Mouse (Mus musculus): Measurements from ENCODE around the gene Aldh16a1. TPM values are rescaled to one million over a fixed set of nuclear protein-coding genes. Genes with fewer than 3 reads are reported as not detected.

Aldh16a1 gene
- polyA plus RNA-seq, 1 experiment from 2014 or later, result 106 TPM

GRCm38 (mm10) chr7:45193406-45193805, 39.0 kb upstream of the Aldh16a1 start:
- Histone ChIP-seq H3K36me3 (ENCODE audit: control insufficient read depth, insufficient read depth, low read length) (no peaks in the 10 kb centered on the region), H3K4me3 (ENCODE audit: low read length) (no peak overlapping the region), H3K27me3 (replicated peaks; ENCODE audit: control insufficient read depth, insufficient read depth, low read length) (no peaks in the 10 kb centered on the region), H3K4me2 (ENCODE audit: low read depth, low read length) (no peak overlapping the region), H3K4me1 (ENCODE audit: control insufficient read depth, insufficient read depth, low read length) (no peaks in the 10 kb centered on the region), H3K9me3 (ENCODE audit: control insufficient read depth, low read length) (no peaks in the 10 kb centered on the region), H3K27ac (ENCODE audit: low read length) (no peak overlapping the region), H3K9ac (ENCODE audit: low read depth, low read length) (0 out of 2 replicates have a peak overlapping the region, but pooled peaks have one; percentile 32)
- 64% methylated on average over 5 of the region's 5 CpGs for WGBS
- ATAC-seq, result no peak

DNA sequence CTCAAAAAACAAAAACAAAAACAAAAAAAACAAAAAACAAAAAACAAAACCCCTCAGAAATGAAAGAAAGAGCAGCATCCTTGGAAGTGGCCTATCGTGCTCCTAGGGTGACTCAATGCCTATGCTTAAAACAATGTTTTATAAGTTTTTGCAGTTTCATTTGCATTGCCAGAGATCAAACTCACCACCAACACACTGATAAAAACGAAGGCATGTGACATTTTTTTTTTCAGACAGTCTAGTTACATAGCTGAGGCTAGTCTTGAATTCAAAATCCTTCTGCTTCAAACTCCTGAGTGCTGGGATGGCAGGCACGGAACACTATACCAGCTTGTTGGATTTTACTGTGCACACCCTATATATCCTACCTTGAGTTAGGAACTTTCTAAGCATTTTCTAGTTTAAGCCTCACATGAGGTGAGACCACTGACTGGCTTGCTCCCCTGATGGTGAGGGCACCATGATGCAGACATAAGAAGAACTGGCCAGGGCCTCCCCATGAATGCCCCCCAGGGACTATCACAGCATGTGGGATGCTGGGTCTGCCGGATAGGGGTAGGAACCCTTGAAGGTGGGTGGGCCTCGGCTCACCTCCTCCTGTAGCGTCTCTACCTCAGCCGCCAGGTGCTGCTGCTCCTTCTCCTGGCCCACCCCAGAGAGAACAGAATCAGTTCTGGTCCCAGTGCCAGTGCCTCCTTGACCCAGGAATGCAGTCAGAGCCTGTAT, 38.4 kb upstream of the Aldh16a1 start:
- no peak for ATAC-seq
- H3K9ac ChIP-seq (ENCODE audit: low read depth, low read length), result no peak overlapping the region
- H3K36me3 ChIP-seq (ENCODE audit: control insufficient read depth, insufficient read depth, low read length), result no peaks in the 10 kb centered on the region
- H3K9me3 ChIP-seq (ENCODE audit: control insufficient read depth, low read length), result no peaks in the 10 kb centered on the region
- H3K4me2 ChIP-seq (ENCODE audit: low read depth, low read length), result no peak overlapping the region
- H3K27ac ChIP-seq (ENCODE audit: low read length), result no peak overlapping the region
- WGBS, result 86% methylated on average over 7 of the region's 7 CpGs
- no peak overlapping the region for H3K4me3 ChIP-seq (ENCODE audit: low read length)
- H3K27me3 ChIP-seq (replicated peaks; ENCODE audit: control insufficient read depth, insufficient read depth, low read length), result no peaks in the 10 kb centered on the region
- no peaks in the 10 kb centered on the region for H3K4me1 ChIP-seq (ENCODE audit: control insufficient read depth, insufficient read depth, low read length)

GRCm38 (mm10) chr7:45191803-45192363, 37.5 kb upstream of the Aldh16a1 start:
- Histone ChIP-seq H3K27ac (ENCODE audit: low read length) (no peak overlapping the region), H3K9ac (ENCODE audit: low read depth, low read length) (no peak overlapping the region), H3K4me3 (ENCODE audit: low read length) (no peak overlapping the region), H3K27me3 (replicated peaks; ENCODE audit: control insufficient read depth, insufficient read depth, low read length) (no peaks in the 10 kb centered on the region; the same call in 1 of the 2 replicates), H3K9me3 (ENCODE audit: control insufficient read depth, low read length) (no peaks in the 10 kb centered on the region), H3K4me2 (ENCODE audit: low read depth, low read length) (no peak overlapping the region), H3K4me1 (ENCODE audit: control insufficient read depth, insufficient read depth, low read length) (no peaks in the 10 kb centered on the region), H3K36me3 (ENCODE audit: control insufficient read depth, insufficient read depth, low read length) (no peaks in the 10 kb centered on the region)
- ATAC-seq, result peak; percentile 41; the same call in 1 of the 2 replicates
- 16% methylated on average over 8 of the region's 8 CpGs for WGBS

DNA sequence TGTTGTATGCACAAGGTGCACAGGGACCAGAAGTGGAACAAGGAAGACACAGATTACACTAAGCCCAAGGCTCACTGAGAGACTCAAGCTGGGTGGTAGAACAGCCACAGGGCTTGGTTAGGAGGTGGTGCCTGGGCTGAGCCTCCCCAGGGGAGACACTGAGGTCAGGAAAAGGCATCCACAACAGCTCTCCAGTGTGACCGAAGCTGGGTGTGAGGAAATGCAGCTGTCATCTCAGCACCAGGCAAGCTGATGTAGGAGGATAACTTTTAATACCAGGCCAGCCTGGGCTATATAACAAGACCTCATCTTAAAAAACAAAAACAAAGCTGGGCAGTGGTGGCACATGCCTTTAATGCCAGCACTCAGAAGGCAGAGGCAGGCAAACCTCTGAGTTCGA, 36.8 kb upstream of the Aldh16a1 start:
- no peaks in the 10 kb centered on the region for H3K4me1 ChIP-seq (ENCODE audit: control insufficient read depth, insufficient read depth, low read length)
- H3K9ac ChIP-seq (ENCODE audit: low read depth, low read length), result no peak overlapping the region
- no peaks in the 10 kb centered on the region for H3K36me3 ChIP-seq (ENCODE audit: control insufficient read depth, insufficient read depth, low read length)
- H3K4me2 ChIP-seq (ENCODE audit: low read depth, low read length), result no peak overlapping the region
- H3K27ac ChIP-seq (ENCODE audit: low read length), result no peak overlapping the region
- no peaks in the 10 kb centered on the region for H3K9me3 ChIP-seq (ENCODE audit: control insufficient read depth, low read length)
- 60% methylated on average over 2 of the region's 2 CpGs for WGBS
- no peak overlapping the region for H3K4me3 ChIP-seq (ENCODE audit: low read length)
- no peak for ATAC-seq
- H3K27me3 ChIP-seq (replicated peaks; ENCODE audit: control insufficient read depth, insufficient read depth, low read length), result peaks cover 2% of the 10 kb centered on the region

DNA sequence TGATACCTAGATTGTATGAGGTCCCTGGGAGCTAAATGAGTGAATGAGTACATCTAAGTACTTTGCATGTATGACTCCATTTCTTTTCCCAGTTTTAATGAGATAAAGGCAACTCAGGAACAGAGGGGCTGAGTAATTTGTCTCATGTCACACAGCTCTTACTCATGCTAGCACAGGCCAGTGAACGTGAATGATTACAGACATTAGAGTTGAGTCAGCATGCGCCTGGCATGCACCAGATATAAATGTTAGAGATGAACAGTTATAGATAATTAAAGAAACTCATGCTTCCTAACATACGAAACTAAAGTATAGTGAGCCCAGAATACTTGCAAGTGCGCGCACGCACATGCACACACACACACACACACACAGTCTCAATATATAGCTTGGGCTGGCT, 35.8 kb upstream of the Aldh16a1 start:
- H3K27ac ChIP-seq (ENCODE audit: low read length), result no peak overlapping the region
- no peak overlapping the region for H3K9ac ChIP-seq (ENCODE audit: low read depth, low read length)
- no peak for ATAC-seq
- H3K36me3 ChIP-seq (ENCODE audit: control insufficient read depth, insufficient read depth, low read length), result no peaks in the 10 kb centered on the region
- H3K4me1 ChIP-seq (ENCODE audit: control insufficient read depth, insufficient read depth, low read length), result no peaks in the 10 kb centered on the region
- no peak overlapping the region for H3K4me3 ChIP-seq (ENCODE audit: low read length)
- H3K27me3 ChIP-seq (replicated peaks; ENCODE audit: control insufficient read depth, insufficient read depth, low read length), result peaks cover 5% of the 10 kb centered on the region
- 88% methylated on average over 6 of the region's 6 CpGs for WGBS
- no peak overlapping the region for H3K4me2 ChIP-seq (ENCODE audit: low read depth, low read length)
- H3K9me3 ChIP-seq (ENCODE audit: control insufficient read depth, low read length), result no peaks in the 10 kb centered on the region

GRCm38 (mm10) chr7:45189600-45189999, 35.2 kb upstream of the Aldh16a1 start:
- H3K9me3 ChIP-seq (ENCODE audit: control insufficient read depth, low read length), result no peaks in the 10 kb centered on the region
- H3K4me2 ChIP-seq (ENCODE audit: low read depth, low read length), result no peak overlapping the region
- no peak overlapping the region for H3K4me3 ChIP-seq (ENCODE audit: low read length)
- H3K27ac ChIP-seq (ENCODE audit: low read length), result no peak overlapping the region
- 56% methylated on average over 16 of the region's 16 CpGs for WGBS
- H3K9ac ChIP-seq (ENCODE audit: low read depth, low read length), result no peak overlapping the region
- H3K27me3 ChIP-seq (replicated peaks; ENCODE audit: control insufficient read depth, insufficient read depth, low read length), result peaks cover 9% of the 10 kb centered on the region
- H3K36me3 ChIP-seq (ENCODE audit: control insufficient read depth, insufficient read depth, low read length), result no peaks in the 10 kb centered on the region
- no peaks in the 10 kb centered on the region for H3K4me1 ChIP-seq (ENCODE audit: control insufficient read depth, insufficient read depth, low read length)
- ATAC-seq, result no peak

- Histone ChIP-seq H3K9me3 (ENCODE audit: control insufficient read depth, low read length) (no peaks in the 10 kb centered on the region), H3K27me3 (replicated peaks; ENCODE audit: control insufficient read depth, insufficient read depth, low read length) (peaks cover 42% of the 10 kb centered on the region), H3K9ac (ENCODE audit: low read depth, low read length) (no peak overlapping the region), H3K36me3 (ENCODE audit: control insufficient read depth, insufficient read depth, low read length) (no peaks in the 10 kb centered on the region), H3K4me3 (ENCODE audit: low read length) (no peak overlapping the region), H3K4me2 (ENCODE audit: low read depth, low read length) (no peak overlapping the region), H3K27ac (ENCODE audit: low read length) (no peak overlapping the region), H3K4me1 (ENCODE audit: control insufficient read depth, insufficient read depth, low read length) (no peaks in the 10 kb centered on the region)
- ATAC-seq, result no peak
- WGBS, result 71% methylated on average over 7 of the region's 7 CpGs
Observed at GRCm38 (mm10) chr7:45185921-45186320, 31.5 kb upstream of the Aldh16a1 start.

DNA sequence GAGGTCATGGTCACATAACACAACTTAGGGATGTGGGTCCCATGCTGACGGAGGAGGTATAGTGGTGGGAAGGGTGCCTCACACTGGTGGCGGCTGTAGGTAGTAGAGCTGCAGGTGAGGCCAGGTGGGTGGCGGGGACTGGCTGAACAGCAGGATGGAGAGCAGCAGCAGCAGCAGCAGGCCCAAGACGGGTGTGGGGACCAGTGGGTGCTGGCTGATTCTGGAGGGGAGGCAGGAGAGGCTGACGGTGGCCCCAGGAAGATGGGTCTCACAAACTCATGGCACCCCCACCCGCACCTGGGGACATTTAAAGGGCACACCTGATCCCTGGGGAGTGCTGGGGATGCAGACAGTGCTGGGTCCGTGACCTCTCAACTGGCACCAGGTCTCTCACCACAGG, 29.3 kb upstream of the Aldh16a1 start:
- no peaks in the 10 kb centered on the region for H3K36me3 ChIP-seq (ENCODE audit: control insufficient read depth, insufficient read depth, low read length)
- H3K4me3 ChIP-seq (ENCODE audit: low read length), result no peak overlapping the region
- no peaks in the 10 kb centered on the region for H3K9me3 ChIP-seq (ENCODE audit: control insufficient read depth, low read length)
- ATAC-seq, result no peak
- H3K4me1 ChIP-seq (ENCODE audit: control insufficient read depth, insufficient read depth, low read length), result no peaks in the 10 kb centered on the region
- H3K9ac ChIP-seq (ENCODE audit: low read depth, low read length), result no peak overlapping the region
- H3K27me3 ChIP-seq (replicated peaks; ENCODE audit: control insufficient read depth, insufficient read depth, low read length), result peaks cover 63% of the 10 kb centered on the region
- 65% methylated on average over 7 of the region's 7 CpGs for WGBS
- H3K27ac ChIP-seq (ENCODE audit: low read length), result no peak overlapping the region
- no peak overlapping the region for H3K4me2 ChIP-seq (ENCODE audit: low read depth, low read length)

DNA sequence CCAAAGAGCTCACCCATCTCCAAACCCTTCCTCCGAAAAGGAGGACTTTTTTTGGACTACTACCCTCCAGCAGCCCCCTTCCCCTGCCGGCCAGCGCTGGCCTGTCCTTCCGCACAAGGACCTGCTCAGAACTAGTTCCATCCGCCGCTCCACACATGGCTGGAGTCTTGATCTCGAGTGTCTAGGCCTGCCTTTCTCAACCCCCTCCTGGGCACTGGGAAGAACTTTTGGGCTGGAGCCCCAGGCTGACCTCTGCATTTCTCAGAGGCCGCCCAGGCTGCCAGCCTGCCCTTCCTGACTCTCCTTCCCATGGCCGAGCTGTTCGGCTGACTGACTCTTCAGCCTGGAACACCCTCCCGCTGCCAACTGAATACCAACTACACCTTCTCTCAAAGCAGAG, 28.2 kb upstream of the Aldh16a1 start:
- Histone ChIP-seq H3K9ac (ENCODE audit: low read depth, low read length) (peak overlapping the region; percentile 15; the same call in 1 of the 2 replicates), H3K4me3 (ENCODE audit: low read length) (peak overlapping the region; percentile 39), H3K4me2 (ENCODE audit: low read depth, low read length) (peak overlapping the region; percentile 66), H3K27ac (ENCODE audit: low read length) (no peak overlapping the region), H3K9me3 (ENCODE audit: control insufficient read depth, low read length) (no peaks in the 10 kb centered on the region), H3K27me3 (replicated peaks; ENCODE audit: control insufficient read depth, insufficient read depth, low read length) (peaks cover 74% of the 10 kb centered on the region), H3K4me1 (ENCODE audit: control insufficient read depth, insufficient read depth, low read length) (no peaks in the 10 kb centered on the region), H3K36me3 (ENCODE audit: control insufficient read depth, insufficient read depth, low read length) (no peaks in the 10 kb centered on the region)
- ATAC-seq, result peak; percentile 40
- 17% methylated on average over 11 of the region's 11 CpGs for WGBS

Measured in intestine, embryonic 16.5 days (tissue).